Mouse (Mus musculus) lung, embryonic 16.5 days (tissue): ENCODE results near the gene Cbx5. TPM values are rescaled to one million over a fixed set of nuclear protein-coding genes. Genes with fewer than 3 reads are reported as not detected.
"Not testable (repeated sequence)": the region's sequence is repeated elsewhere in the genome, so short reads cannot be mapped to it uniquely, and the experiment has no call there.

Source experiments
- ATAC-seq: fragments of 200-750 bp; cut with Nextera tagmentation; 2 replicates; pipeline ENCODE4 v1.8.0; 2017; ENCODE audit warnings: low read depth, mild to moderate bottlenecking, moderate library complexity
- H3K27ac ChIP-seq: fragments of 300-500 bp; sonication (generic); 2 replicates; pipeline ENCODE4 v1.5.1; 2014; ENCODE audit warnings: mild to moderate bottlenecking, control low read depth, low read length
- H3K27me3 ChIP-seq: fragments of 300-500 bp; sonication (generic); 2 replicates; pipeline ENCODE4 v1.6.1; 2014; ENCODE audit warnings: low read depth, low read length, mixed read lengths; ENCODE audit not compliant: control insufficient read depth, insufficient read depth
- H3K36me3 ChIP-seq: fragments of 300-500 bp; sonication (generic); 2 replicates; pipeline ENCODE4 v1.6.1; 2014; ENCODE audit warnings: low read length; ENCODE audit not compliant: control insufficient read depth, insufficient read depth
- H3K4me1 ChIP-seq: fragments of 300-500 bp; sonication (generic); replicated peaks from 2 replicates; pipeline ENCODE4 v1.6.1; 2014; ENCODE audit warnings: low read length, mixed read lengths; ENCODE audit not compliant: control insufficient read depth, insufficient read depth
- H3K4me2 ChIP-seq: fragments of 300-500 bp; sonication (generic); 2 replicates; pipeline ENCODE4 v1.6.1; 2014; ENCODE audit warnings: low read depth, low read length, control low read depth
- H3K4me3 ChIP-seq: fragments of 300-500 bp; sonication (generic); 2 replicates; pipeline ENCODE4 v1.5.1; 2014; ENCODE audit warnings: mild to moderate bottlenecking, low read length, control low read depth
- H3K9ac ChIP-seq: fragments of 300-500 bp; sonication (generic); 2 replicates; pipeline ENCODE4 v1.6.1; 2014; ENCODE audit warnings: low read length, control low read depth
- H3K9me3 ChIP-seq: fragments of 300-500 bp; sonication (generic); 2 replicates; pipeline ENCODE4 v1.6.1; 2016; ENCODE audit warnings: low read length; ENCODE audit not compliant: control insufficient read depth
- WGBS: fragments of 180-500 bp; shearing (Covaris S2); extraction: QIAGEN DNeasy Blood & Tissue Kit; methylation state at CpG from one replicate; pipeline ENCODE4 v1.1.7; 2014; 5-methylcytosine and 5-hydroxymethylcytosine counted together
- polyA plus RNA-seq: library from polyadenylated mRNA; unstranded; fragments of >200 nt; fragmentation: Nextera tagmentation; extraction: Ambion mirVana; gene quantifications from 2 replicates; pipeline ENCODE4 v1.2.1, GENCODE M21; 2015

Cbx5 gene
- 99.2 and 102 TPM in 2 replicates for polyA plus RNA-seq

DNA sequence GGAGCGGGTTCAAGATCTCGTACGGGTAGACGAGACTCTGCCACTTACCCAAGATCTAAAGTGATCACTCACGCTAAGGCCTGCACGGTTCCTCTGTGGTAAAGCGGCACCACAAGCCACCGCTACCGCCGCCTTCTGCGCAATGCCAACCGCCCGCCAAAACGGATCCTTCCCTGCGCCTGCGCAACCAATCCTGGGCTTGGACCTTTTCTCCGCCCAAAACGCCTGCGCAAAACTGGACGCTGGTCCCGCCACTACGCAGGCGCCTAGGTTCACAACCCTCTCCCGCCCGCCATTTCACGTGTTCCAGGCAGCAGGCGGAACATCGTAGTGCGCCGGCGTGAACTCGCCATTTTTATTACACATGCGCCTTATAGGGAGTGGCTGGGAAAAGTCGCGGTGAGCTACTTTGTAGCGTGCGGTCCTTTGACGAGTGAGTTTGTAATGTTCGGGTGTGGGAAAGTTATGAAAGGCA, at the start of gene Cbx5:
Gene Cbx5 (minus strand): TSS at position 132 of the 475 bp plus-strand sequence.
- Histone ChIP-seq H3K4me2 (peak within 1 kb of the TSS; percentile 83), H3K9ac (peak within 1 kb of the TSS; percentile 88), H3K36me3 (peaks cover 21% of the 10 kb centered on the region), H3K27me3 (no peaks in the 10 kb centered on the region), H3K4me3 (peak within 1 kb of the TSS; percentile 78), H3K4me1 (peaks cover 29% of the 10 kb centered on the region), H3K9me3 (no peaks in the 10 kb centered on the region), H3K27ac (peak within 1 kb of the TSS; percentile 98)
- WGBS, result under 1% methylated on average over 39 of the region's 39 CpGs
- peak; percentile 94 for ATAC-seq

- ATAC-seq, result peak; percentile 66
- Histone ChIP-seq H3K4me2 (no peak overlapping the region), H3K36me3 (peaks cover 8% of the 10 kb centered on the region), H3K9me3 (no peaks in the 10 kb centered on the region), H3K4me1 (peaks cover 9% of the 10 kb centered on the region), H3K27me3 (no peaks in the 10 kb centered on the region), H3K9ac (no peak overlapping the region), H3K27ac (peak overlapping the region; percentile 71), H3K4me3 (no peak overlapping the region)
- WGBS, result 23% methylated on average over 1 of the region's 1 CpGs
Measured at GRCm38 (mm10) chr15:103285778-103286417, 46.3 kb upstream of the Cbx5 start.

GRCm38 (mm10) chr15:103284647-103285046, 45.0 kb upstream of the Cbx5 start:
- no peak overlapping the region for H3K9ac ChIP-seq
- peaks cover 9% of the 10 kb centered on the region for H3K4me1 ChIP-seq
- H3K4me3 ChIP-seq, result no peak overlapping the region
- ATAC-seq, result peak; percentile 29; the same call in 1 of the 2 replicates
- 31% methylated on average over 2 of the region's 2 CpGs for WGBS
- no peak overlapping the region for H3K27ac ChIP-seq
- H3K36me3 ChIP-seq, result peaks cover 4% of the 10 kb centered on the region; the same call in 1 of the 2 replicates
- H3K27me3 ChIP-seq, result no peaks in the 10 kb centered on the region
- H3K9me3 ChIP-seq, result no peaks in the 10 kb centered on the region
- no peak overlapping the region for H3K4me2 ChIP-seq

DNA sequence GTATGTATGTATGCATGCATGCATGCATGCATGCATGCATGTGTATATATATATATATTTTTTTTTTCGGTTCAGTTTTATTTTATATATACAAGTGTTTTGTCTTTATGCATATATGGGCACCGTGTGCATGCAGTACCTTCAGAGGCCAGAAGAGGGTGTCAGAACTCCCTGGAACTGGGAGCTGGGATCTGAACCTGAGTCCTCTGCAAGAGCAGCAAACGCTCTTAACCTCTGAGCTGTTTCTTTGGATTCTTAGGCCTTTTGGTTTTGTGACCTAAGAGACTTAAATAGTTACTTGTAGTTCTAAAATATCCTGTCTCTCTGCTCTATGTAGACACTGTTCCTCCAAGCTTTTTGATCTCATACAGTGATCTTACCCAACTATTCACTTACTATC, 44.5 kb upstream of the Cbx5 start:
- H3K9ac ChIP-seq, result no peak overlapping the region
- H3K27ac ChIP-seq, result no peak overlapping the region
- H3K9me3 ChIP-seq, result no peaks in the 10 kb centered on the region
- H3K4me2 ChIP-seq, result no peak overlapping the region
- H3K27me3 ChIP-seq, result no peaks in the 10 kb centered on the region
- ATAC-seq, result no peak
- peaks cover 9% of the 10 kb centered on the region for H3K4me1 ChIP-seq
- no peak overlapping the region for H3K4me3 ChIP-seq
- peaks cover 4% of the 10 kb centered on the region; the same call in 1 of the 2 replicates for H3K36me3 ChIP-seq
- WGBS, result 57% methylated on average over 3 of the region's 3 CpGs

GRCm38 (mm10) chr15:103281465-103282205, 42.0 kb upstream of the Cbx5 start:
- no peaks in the 10 kb centered on the region for H3K36me3 ChIP-seq
- ATAC-seq, result no peak
- no peak overlapping the region for H3K9ac ChIP-seq
- H3K27me3 ChIP-seq, result no peaks in the 10 kb centered on the region
- no peak overlapping the region for H3K4me3 ChIP-seq
- no peak overlapping the region for H3K4me2 ChIP-seq
- no peaks in the 10 kb centered on the region for H3K9me3 ChIP-seq
- 91% methylated on average over 3 of the region's 3 CpGs for WGBS
- peaks cover 9% of the 10 kb centered on the region for H3K4me1 ChIP-seq
- no peak overlapping the region for H3K27ac ChIP-seq

DNA sequence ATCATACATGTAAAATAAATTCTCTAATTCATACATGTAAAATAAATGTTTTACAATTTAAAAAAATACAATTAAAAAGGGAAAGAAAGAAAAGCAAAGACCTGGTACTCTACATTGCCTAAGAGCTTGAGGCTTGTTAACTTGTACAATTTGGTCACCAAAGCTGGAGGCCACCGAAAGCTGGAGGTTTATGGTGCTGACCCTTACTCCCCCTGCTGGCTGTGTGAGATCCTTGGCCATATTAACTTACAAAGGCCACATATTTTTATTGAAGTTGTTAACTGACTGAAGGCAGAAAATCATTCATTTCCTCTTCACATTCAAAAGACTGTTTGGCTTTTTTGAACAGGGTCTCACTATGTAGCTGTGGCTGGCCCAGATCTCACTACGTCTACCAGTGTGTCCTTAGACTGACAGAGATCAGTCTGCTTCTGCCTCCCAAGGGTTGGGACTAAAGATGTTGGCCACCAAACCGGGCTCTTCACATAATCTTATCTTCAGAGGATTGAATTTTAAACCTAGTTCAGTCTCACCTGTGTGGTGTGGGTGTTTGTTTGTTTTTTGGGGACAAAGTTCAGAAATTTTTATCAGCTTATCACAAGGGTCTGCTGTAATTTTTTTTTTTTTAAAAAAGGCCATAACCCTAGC, 41.3 kb upstream of the Cbx5 start:
- Histone ChIP-seq H3K27ac (no peak overlapping the region), H3K4me1 (peaks cover 8% of the 10 kb centered on the region), H3K9me3 (no peaks in the 10 kb centered on the region), H3K4me2 (no peak overlapping the region), H3K9ac (no peak overlapping the region), H3K27me3 (no peaks in the 10 kb centered on the region), H3K36me3 (no peaks in the 10 kb centered on the region), H3K4me3 (no peak overlapping the region)
- 47% methylated on average over 3 of the region's 3 CpGs for WGBS
- no peak for ATAC-seq

DNA sequence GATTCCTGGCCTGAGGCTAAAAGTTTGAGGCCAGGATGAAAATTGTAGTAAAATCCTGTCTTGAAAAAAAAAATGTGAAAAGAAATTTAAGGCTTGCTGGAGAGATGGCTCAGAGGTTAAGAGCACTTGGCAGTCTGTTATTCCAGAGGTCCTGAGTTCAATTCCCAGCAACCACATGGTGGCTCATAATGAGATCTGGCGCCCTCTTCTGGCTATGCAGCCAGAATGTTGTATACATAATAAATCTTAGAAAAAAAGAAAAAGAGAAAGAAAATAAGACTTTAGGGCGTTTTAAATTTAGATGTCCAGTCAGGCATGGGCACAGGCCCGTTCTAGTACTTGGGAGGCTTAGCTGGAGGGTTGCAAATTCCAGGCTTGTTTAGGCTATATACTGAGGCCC, 40.1 kb upstream of the Cbx5 start:
- no peaks in the 10 kb centered on the region for H3K27me3 ChIP-seq
- H3K9me3 ChIP-seq, result no peaks in the 10 kb centered on the region
- H3K4me2 ChIP-seq, result no peak overlapping the region
- no peak overlapping the region for H3K4me3 ChIP-seq
- WGBS, result 64% methylated on average over 3 of the region's 3 CpGs
- no peak overlapping the region for H3K9ac ChIP-seq
- no peak overlapping the region for H3K27ac ChIP-seq
- no peak for ATAC-seq
- H3K36me3 ChIP-seq, result no peaks in the 10 kb centered on the region
- no peaks in the 10 kb centered on the region; the same call in 1 of the 2 replicates for H3K4me1 ChIP-seq

- no peak overlapping the region for H3K4me3 ChIP-seq
- H3K4me1 ChIP-seq, result peaks cover 6% of the 10 kb centered on the region
- ATAC-seq, result no peak
- 70% methylated on average over 7 of the region's 7 CpGs for WGBS
- H3K9ac ChIP-seq, result no peak overlapping the region
- no peaks in the 10 kb centered on the region for H3K9me3 ChIP-seq
- no peak overlapping the region for H3K27ac ChIP-seq
- no peaks in the 10 kb centered on the region for H3K27me3 ChIP-seq
- no peak overlapping the region for H3K4me2 ChIP-seq
- H3K36me3 ChIP-seq, result no peaks in the 10 kb centered on the region
Measured at GRCm38 (mm10) chr15:103277949-103278348, 38.3 kb upstream of the Cbx5 start.

DNA sequence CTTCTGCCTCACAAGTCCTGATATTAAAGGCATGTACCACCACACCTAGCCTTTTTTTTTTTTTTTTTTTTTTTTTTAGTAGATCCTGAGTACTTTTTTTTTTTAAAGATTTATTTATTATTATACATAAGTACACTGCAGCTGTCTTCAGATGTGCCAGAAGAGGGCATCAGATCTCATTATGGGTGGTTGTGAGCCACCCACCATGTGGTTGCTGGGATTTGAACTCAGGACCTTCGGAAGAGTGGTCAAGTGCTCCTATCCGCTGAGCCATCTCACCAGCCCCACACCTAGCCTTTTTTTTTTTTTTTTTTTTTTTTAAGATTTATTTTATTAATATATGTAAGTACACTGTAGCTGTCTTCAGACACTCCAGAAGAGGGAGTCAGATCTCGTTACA, 36.3 kb upstream of the Cbx5 start:
- not testable (repeated sequence) for ATAC-seq, H3K4me1 ChIP-seq, H3K9ac ChIP-seq, H3K27ac ChIP-seq, H3K36me3 ChIP-seq, H3K9me3 ChIP-seq, H3K4me2 ChIP-seq, H3K4me3 ChIP-seq, H3K27me3 ChIP-seq
- WGBS, result 91% methylated on average over 3 of the region's 3 CpGs
